Mouse (Mus musculus): ENCODE measurements at regions not wholly inside any gene's neighbourhood (a gene's known extent, or its start where the extent isn't known, plus 50 kb on each side); places are given as distances from the start of the nearest gene placed in this dataset.

- TF ChIP-seq CTCF (IDR thresholded peaks at IDR 0.05; ENCODE audit: insufficient read depth, low read depth, low read length), result no peak
- TF ChIP-seq POLR2A (IDR thresholded peaks at IDR 0.05; ENCODE audit: insufficient read depth, low read depth, low read length), result no peak
Measured at GRCm38 (mm10) chr1:151118530-151118929, 63.8 kb upstream of the Gm47985 start.
